Mouse (Mus musculus) urinary bladder, postnatal 25 days (tissue): ENCODE data around the gene Gas2l1.

Experiments used
- DNase-seq: peaks from one replicate; pipeline ENCODE4 v3.0.0; 2022; ENCODE audit warnings: low spot score

The Gas2l1 gene

DNA sequence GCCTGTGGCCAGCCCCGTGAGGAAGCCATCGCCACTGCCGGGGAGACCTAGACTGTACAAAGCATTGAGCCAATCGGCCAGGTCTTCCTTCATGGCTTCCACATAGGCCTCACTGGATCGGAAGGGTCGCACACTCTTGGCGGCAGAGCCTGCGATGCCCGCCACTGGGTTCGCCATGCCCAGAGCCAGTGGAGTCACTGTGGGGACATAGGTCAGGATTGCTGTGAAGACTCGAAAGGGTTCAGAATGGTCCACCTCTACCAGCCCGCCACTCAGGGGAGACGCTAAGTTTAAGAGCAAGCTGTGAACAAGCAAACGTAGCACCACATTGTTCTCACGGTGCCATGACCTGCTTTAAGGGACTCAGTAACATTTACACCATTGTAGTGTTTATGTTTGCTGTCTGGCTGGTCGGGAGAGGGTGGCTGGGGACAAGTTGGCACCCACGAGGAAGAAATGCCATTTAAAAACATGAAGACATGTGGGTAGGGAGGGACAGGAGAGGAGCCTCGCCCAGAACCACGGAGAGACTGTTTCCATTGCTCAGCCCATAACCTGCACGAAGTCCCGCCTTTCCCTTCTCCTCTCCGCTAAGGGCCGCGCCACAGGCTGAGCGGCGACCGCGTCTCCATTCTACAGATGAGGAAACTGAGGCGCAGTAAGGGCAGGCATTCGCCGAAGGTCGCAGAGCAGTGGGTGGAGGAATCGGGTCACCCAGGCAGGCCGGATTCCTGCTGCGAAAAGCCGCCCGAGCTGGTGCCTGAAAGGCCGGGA is 658 bp downstream of the Gas2l1 start:
- DNase-seq = peak; percentile 25

DNA sequence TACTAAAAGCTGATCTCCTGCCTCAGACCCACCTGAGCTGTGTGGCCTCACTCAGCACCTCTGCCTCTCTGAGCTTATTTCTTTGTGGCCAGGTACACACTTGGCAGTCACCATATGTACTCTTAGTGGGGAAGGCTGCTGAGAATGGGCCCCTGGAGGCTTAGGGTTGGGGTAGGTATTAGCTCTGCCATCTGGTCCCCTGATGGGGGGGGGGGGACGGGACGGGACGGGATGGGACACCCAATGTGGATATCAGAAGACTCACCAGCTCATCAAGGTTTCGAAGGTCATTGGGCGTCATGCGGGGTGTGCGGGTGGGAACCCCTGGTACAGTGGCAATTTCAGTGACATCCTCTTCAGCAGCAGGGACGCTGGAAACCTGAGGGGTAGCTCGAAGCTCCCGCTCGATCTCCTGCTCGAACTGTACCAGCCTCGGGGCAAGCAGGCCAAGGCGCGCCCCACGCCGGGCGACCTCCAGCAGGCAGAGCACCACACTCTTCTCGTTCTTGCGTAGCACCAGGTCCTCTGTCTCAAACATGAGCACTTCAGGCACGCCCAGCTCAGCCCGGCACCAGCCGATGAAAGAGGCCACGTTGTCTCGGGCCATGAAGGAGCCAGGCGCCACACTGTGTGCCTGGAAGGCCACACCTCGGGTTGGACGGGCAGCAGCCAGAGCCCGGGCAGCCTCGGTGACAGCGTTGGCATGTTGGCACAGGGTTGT is 1.4 kb downstream of the Gas2l1 start:
- no peak for DNase-seq

GRCm38 (mm10) chr11:5062860-5063505 is 2.1 kb downstream of the Gas2l1 start:
- DNase-seq = no peak

DNA sequence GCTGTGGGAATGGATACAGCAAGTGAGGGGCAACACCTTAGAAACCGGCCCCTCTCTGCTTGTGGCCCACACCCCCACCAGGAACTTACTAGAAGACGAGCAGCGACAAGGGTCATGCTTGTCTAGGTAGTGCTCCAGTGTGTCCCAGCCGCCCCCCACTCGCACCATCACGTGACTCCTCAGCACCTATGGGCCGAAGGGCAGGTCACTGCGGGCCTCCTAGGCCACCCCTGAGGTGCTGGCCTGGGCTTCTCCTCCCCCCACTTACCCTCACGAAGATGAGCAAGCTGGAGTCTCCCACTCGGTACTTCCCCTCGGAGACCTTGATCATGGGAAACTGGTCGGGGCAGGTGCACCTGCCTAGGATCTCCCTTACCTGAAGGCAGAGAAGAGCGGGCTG is 2.8 kb downstream of the Gas2l1 start:
- no peak for DNase-seq

GRCm38 (mm10) chr11:5061413-5062139 is 3.6 kb downstream of the Gas2l1 start:
- DNase-seq = peak; percentile 97

DNA sequence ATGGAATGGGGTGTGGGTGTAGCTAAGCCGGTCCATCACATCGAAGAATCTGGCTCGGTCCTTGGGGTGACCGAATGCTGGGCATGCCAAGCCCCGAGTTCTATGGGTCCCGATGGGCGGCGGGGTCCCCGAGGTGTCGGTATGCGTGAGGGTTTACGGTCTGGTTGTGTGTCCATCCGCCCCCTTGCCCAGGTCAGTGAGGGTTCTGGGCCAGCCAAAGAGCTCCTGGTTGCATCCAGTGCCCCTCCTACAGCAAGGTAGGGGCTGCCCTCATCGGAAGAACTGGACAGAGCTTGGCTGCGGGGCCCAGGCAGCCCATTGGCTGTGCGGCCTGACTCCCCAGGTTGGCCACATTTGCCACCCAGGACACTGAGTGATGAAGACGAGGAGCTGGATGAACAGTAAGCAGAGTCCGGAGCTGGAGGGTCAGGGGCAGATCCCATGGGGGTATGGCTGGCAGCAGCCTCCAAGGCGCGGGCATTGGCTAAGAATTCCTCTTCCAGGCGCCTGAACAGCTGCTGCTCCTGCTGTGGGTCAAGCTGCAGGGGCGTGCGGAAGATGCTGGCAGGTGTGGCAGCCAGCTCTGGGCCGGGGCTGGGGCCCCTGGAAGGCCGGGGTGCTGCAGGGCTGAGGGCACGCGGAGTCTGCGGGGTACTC is 4.2 kb downstream of the Gas2l1 start:
- no peak for DNase-seq

DNA sequence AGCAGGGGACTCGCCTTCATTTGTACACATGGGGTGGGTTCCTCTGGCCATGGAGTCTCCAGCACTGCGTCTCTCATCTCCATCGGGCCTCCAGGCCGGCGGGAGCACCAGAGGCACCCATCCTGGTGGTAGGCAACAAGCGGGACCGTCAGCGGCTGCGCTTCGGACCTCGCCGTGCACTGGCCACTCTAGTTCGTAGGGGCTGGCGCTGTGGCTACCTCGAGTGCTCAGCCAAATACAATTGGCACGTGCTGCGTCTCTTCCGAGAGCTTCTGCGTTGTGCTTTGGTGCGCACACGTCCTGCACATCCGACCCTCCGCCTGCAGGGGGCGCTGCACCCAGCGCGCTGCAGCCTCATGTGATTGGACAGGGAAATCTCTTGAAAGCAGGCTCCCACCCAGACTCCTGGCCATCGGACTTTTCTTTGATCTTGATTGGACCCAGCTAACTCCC is 5.4 kb downstream of the Gas2l1 start:
- peak; percentile 35 for DNase-seq

- DNase-seq = no peak
These were observed 5.9 kb downstream of the Gas2l1 start for GRCm38 (mm10) chr11:5059230-5059629.

GRCm38 (mm10) chr11:5058783-5059182 is 6.3 kb downstream of the Gas2l1 start:
- no peak for DNase-seq

DNA sequence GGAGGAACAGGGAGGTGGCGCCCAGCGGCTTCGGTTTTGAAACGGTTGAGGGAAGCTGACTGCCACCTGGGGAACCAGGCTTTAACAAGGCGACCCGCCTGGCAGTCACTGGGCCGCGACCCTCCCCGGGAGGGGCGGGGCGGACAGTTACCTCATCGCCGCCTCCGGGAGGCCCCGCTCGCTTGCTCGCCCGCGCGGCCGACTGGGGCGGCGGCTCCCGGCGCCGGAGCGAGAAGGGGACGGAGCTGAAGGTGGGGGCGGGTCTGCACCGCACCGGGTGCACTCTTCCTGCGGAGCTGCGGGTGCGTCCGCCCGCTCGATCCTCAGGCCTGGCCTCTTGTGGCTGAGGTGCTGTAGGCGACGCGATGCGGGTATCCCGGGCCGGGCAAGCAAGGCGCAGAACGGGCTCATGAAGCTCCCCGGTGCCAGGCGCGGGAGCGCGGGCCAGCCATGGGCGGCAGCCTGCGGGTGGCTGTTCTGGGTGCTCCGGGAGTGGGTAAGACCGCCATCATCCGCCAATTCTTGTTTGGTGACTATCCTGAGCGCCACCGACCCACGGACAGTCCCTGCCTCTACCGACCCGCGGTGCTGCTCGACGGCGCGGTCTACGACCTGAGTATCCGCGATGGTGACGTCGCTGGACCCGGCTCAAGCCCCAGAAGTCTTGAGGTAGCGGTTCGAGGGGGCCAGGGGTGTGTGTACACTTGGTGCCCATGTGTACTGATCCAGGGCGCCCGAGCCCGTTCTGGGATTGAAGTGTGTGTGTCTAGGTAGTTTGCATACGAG is 7.1 kb downstream of the Gas2l1 start, which contains the start of gene Rasl10a:
Gene Rasl10a, plus strand, starts transcription at position 273 of the 786 bp plus-strand sequence.
- DNase-seq = peak; percentile 42

- DNase-seq = no peak
These were observed 7.6 kb downstream of the Gas2l1 start for GRCm38 (mm10) chr11:5057541-5057855.

DNA sequence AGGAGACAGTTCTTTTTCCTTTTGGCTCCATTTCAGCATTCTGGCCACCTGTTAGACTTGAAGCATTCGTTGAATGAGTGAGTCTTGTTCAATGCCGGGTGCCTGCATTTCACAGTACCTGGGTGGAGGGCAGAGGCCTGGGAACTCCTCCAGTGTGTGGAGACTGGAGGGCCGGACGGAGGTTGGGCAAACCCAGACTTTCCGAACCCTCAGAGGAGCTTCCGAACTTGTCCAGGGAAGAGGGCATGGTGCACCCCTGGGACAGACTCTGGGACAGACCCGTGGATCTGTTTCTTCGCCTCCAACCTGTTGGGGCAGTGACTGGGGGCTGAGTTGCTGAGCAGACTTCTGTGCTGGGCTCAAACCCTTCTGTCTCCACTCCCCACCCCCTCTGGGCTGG is 8.1 kb downstream of the Gas2l1 start:
- no peak for DNase-seq

GRCm38 (mm10) chr11:5055945-5056938 is 8.9 kb downstream of the Gas2l1 start:
- no peak for DNase-seq

- DNase-seq = no peak
These were observed 10.3 kb downstream of the Gas2l1 start for GRCm38 (mm10) chr11:5054874-5055273.

DNA sequence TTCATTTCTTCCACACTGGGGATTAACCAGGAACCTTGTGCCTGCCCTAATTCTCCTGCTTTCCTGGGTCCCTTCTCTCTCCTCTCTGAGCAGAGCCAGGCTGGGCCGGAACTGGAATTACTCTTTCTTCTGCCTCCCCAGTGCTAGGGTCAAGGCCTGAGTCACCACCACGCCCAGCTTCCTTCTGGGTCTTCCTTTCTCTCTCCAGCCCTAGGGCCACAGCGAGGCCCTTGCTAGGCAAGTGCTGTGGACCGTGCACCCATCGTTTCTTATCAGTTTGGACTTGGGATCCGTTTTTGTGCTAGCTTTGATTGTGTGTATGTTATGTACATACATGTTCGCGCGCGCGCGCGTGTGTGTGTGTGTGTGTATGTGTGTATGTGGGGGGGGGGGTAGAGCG is 11.0 kb downstream of the Gas2l1 start:
- no peak for DNase-seq

DNA sequence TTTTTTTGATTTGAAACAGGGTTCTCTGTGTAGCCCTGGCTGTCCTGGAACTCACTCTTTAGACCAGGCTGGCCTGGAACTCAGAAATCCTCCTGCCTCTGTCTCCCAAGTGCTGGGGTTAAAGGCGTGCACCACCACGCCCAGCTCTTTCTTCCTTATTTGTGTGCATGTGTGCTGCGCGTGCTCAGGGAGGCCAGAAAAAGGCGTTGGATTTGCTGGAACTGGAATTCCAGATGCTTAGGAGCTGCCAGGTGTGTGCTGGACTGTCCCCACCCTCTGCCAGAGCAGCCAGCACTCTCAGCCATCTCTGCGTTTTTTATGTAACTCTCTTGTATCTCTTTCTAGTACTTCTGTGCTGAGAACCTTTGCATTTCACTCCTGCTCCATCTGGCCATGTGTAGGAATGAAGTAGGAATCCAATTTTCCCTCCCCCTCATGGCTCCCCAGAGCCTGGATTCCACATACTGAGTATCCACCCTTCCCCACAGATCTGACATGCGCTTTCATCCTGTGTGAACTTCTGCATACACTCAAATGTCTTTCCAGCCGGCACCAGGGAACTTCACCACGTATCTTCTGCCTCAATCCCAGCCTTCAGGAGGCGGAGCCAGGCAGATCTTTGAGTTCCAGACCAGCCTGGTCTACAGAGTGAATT is 12.8 kb downstream of the Gas2l1 start:
- DNase-seq = no peak

DNA sequence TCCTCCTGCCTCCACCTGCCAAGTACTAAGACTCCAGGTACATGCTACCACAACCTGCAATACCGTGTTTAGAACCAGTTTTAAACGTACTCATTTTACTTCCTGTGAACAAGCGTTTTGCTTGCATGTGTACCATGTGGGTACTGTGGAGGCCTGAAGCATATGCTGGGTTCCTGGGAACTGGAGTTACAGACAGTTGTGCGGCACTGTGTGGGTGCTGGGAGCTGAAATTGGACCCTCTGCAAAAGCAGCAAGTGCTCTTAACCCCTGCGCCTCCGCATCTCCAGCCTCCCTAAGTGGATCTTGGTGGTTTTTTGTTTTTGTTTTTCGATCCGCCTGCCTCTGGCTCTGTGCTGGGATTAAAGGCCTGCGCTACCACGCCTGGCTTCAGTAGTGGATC is 13.5 kb downstream of the Gas2l1 start:
- no peak for DNase-seq

DNA sequence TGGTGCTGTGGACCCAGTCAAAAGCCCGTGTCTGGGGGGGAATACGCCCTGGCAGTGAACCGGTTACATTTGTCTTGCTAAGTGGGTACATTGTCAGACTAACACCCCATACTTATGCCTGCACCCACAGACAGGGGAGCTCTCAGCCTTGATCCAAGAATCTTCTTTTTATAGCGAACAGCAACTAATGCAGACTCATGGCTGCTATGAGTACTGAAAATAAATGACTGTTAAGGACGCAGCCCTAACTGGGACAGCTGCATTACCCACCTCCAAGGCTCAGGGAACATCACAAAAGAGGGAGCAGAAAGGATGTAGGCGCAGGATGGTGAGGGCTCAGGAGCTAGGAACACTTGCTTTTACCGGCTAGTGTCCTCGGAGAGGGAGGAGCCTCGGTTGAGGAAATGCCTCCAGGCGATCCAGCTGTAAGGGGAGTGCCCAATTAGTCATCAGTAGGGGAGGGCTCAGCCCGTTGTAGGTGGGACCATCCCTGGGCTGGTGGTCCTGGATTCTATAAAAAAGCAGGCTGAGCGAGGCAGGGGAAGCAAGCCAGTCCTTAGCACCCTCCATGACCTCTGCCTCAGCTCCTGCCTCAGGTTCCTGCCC is 18.7 kb downstream of the Gas2l1 start:
- DNase-seq = no peak
